Mouse (Mus musculus) liver, embryonic 13.5 days (tissue): ENCODE data around the gene Bsg. TPM values are rescaled to one million over a fixed set of nuclear protein-coding genes. Genes with fewer than 3 reads are reported as not detected.
A peak's percentile ranks its signal among the peaks of the same experiment; 100 is the strongest.

Source experiments
- ATAC-seq: fragments of 200-750 bp; cut with Nextera tagmentation; 2 replicates; pipeline ENCODE4 v1.8.0; 2017; ENCODE audit warnings: low read depth, mild to moderate bottlenecking, moderate number of reproducible peaks, moderate library complexity
- DNase-seq: peaks from one replicate; pipeline ENCODE4 v3.0.0; 2022
- H3K27ac ChIP-seq: fragments of 300-500 bp; sonication (generic); 2 replicates; pipeline ENCODE4 v1.5.1; 2015; ENCODE audit warnings: moderate library complexity, mild to moderate bottlenecking, inconsistent platforms
- H3K27me3 ChIP-seq: fragments of 300-500 bp; sonication (generic); 2 replicates; pipeline ENCODE4 v1.6.1; 2015; ENCODE audit warnings: mild to moderate bottlenecking, inconsistent platforms
- H3K36me3 ChIP-seq: fragments of 300-500 bp; sonication (generic); 2 replicates; pipeline ENCODE4 v1.6.1; 2015; ENCODE audit warnings: mild to moderate bottlenecking, inconsistent platforms
- H3K4me1 ChIP-seq: fragments of 300-500 bp; sonication (generic); replicated peaks from 2 replicates; pipeline ENCODE4 v1.6.1; 2015; ENCODE audit warnings: inconsistent platforms
- H3K4me2 ChIP-seq: fragments of 300-500 bp; sonication (generic); 2 replicates; pipeline ENCODE4 v1.6.1; 2015; ENCODE audit warnings: inconsistent platforms, mild to moderate bottlenecking, moderate library complexity
- H3K4me3 ChIP-seq: fragments of 300-500 bp; sonication (generic); replicated peaks from 2 replicates; pipeline ENCODE4 v1.5.1; 2015; ENCODE audit warnings: mild to moderate bottlenecking, inconsistent platforms
- H3K9ac ChIP-seq: fragments of 300-500 bp; sonication (generic); 2 replicates; pipeline ENCODE4 v1.6.1; 2015; ENCODE audit warnings: mild to moderate bottlenecking, inconsistent platforms
- H3K9me3 ChIP-seq: fragments of 300-500 bp; sonication (generic); replicated peaks from 2 replicates; pipeline ENCODE4 v1.6.1; 2016; ENCODE audit warnings: inconsistent platforms
- WGBS: fragments of 180-500 bp; shearing (Covaris S2); methylation state at CpG from one replicate; pipeline ENCODE4 v1.1.7; 2015; ENCODE audit not compliant: insufficient replicate concordance; 5-methylcytosine and 5-hydroxymethylcytosine counted together
- polyA plus RNA-seq: library from polyadenylated mRNA; unstranded; fragments of >200 nt; fragmentation: Nextera tagmentation; extraction: Ambion mirVana; gene quantifications from 2 replicates; pipeline ENCODE4 v1.2.1, GENCODE M21; 2015

The Bsg gene
- polyA plus RNA-seq, 1 experiment from 2014 or later: 903 TPM

DNA sequence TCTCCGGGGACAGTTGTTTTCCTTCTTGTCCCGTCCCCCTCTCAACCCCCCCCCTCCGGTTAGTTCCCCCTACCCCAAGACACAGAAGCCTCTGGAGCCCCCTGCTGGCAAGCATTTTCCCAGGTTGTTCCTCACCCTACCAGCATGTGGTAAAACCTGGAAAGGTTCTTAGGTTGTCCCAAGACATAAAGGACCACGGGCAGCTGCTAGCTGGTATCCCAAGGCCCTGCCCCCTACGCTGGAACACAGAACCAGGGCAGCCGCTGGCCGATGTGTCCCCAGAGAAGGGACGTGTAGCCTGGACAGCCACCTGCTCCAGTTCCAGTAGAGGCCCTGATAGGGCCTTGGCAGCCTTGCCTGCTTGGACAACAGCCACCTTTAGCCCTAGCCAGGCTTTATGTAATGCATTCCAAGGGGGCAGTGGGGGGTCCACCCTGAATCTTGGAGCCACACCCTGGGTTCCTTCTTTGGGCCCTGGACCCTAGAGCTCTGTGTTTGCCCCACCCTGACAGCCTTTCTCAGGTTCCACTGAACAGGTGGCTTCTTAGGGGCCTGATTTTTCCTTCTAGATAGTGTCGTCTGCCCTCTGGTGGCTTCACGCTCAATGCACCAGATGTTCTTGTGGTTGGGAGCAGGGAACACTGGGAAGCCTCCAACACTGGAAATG lies 21.2 kb upstream of the Bsg start:
- H3K4me2 ChIP-seq: peak overlapping the region; percentile 95
- peaks cover 42% of the 10 kb centered on the region for H3K4me1 ChIP-seq
- DNase-seq (peak; percentile 58), ATAC-seq (no peak)
- no peaks in the 10 kb centered on the region for H3K9me3 ChIP-seq
- peak overlapping the region; percentile 98 for H3K27ac ChIP-seq
- 2% methylated on average over 10 of the region's 10 CpGs for WGBS
- H3K9ac ChIP-seq: peak overlapping the region; percentile 91
- peaks cover 2% of the 10 kb centered on the region; the same call in 1 of the 2 replicates for H3K27me3 ChIP-seq
- H3K36me3 ChIP-seq: peaks cover 44% of the 10 kb centered on the region
- H3K4me3 ChIP-seq: peak overlapping the region; percentile 91

DNA sequence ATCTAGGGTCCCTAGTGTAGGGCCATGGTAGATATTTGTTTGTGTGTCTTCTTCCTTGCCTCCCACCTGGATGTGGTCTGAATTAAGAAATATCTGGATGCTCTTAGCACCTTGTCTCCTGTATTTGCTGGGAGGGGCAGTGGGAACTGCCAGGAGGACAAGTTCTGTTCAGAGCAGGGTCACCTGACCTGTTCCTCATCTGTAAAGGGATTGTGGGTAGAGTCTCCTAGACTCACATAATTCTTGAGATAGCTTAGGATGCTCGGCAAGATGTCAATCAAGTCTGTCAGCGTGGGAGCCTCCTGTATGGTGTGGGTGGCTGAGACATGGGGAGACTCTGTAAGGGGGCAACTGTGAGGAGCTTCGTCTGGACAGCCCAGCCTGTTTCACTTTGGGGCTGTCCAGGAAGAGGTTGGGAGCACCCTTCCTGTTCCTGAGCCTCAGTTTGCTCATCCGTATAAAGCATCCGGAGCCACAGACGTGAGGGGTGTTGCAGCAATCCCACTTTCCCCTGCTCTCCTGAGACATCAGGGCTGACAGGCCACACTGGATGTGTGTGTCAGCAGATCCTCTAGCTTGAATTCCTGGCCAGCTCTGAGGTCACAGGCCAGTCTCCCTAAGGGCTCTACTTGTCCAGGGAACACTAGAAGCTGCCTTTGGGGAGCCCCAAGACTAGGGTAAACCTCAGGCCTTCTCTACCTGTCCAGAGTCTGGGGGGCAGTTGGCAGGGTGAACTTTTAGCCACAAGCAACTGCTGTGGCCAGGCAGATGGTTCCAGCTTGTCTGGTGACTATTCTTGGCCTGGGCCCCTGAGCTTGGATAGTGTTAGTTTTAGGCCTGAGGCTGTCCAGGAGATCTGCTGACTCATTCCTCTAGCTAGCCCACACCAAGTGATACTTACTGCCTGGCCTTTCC lies 20.3 kb upstream of the Bsg start:
- Histone ChIP-seq H3K27me3 (peaks cover 2% of the 10 kb centered on the region; the same call in 1 of the 2 replicates), H3K4me3 (peak overlapping the region; percentile 91), H3K9ac (peak overlapping the region; percentile 91), H3K36me3 (peaks cover 53% of the 10 kb centered on the region), H3K4me1 (peaks cover 42% of the 10 kb centered on the region), H3K9me3 (no peaks in the 10 kb centered on the region), H3K4me2 (peak overlapping the region; percentile 95), H3K27ac (peak overlapping the region; percentile 98)
- ATAC-seq (no peak), DNase-seq (peak; percentile 37)
- WGBS: 69% methylated on average over 6 of the region's 6 CpGs

DNA sequence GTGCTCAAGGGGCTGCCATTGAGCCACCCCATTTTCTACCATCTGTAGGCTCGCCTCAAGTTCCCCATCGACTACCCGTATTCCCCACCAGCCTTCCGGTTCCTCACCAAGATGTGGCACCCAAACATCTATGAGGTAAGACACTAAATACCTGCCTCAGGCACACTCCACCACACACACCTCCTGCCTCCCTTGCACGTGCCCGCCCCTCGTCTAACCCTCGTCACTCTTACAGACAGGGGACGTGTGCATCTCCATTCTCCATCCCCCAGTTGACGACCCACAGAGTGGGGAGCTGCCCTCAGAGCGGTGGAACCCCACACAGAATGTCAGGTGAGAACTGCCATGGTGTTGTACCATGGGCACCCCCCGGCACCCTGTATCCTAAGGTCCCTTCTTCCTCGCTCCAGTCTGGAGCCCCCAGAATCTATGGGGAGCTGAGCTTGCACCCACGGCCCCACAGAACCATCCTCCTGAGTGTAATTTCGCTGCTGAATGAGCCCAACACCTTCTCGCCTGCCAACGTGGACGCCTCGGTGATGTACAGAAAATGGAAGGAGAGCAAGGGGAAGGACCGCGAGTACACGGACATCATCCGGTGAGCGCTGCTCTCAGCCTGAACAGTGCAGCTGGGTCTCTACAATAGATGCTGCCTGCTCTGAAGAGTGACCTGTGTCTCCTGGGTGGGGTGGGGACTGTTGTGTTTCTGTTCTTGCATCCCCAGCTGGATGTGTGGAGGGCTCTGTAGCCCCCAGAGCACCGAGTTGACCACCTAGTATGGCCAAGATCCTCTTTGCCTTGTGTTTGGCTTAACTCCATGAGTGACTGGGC lies 19.3 kb upstream of the Bsg start:
- Histone ChIP-seq H3K27me3 (no peaks in the 10 kb centered on the region), H3K27ac (peak overlapping the region; percentile 98; the same call in 1 of the 2 replicates), H3K4me3 (peak overlapping the region; percentile 91; the same call in 1 of the 2 replicates), H3K9me3 (no peaks in the 10 kb centered on the region), H3K36me3 (peaks cover 64% of the 10 kb centered on the region), H3K4me1 (peaks cover 42% of the 10 kb centered on the region), H3K9ac (peak overlapping the region; percentile 91), H3K4me2 (peak overlapping the region; percentile 95)
- DNase-seq (no peak), ATAC-seq (no peak)
- WGBS: 90% methylated on average over 25 of the region's 25 CpGs

DNA sequence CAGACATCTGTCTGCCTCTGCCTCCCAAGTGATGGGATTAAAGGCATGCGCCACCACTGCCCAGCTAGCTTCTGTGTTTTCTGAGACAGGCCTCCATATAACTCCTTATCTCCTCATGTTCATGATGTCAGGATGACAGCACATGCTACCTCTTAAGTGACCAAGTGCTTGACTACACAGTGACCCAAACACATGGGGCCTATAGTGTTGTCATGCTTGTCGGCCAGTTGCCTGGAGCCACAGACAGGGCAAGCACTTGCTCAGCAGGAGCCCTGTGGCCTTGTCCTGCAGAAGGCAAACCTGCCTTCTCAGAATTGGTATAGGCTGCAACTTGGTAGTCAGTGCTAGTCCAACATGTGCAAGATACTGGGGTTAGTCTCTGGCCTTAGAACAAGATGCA lies 18.1 kb upstream of the Bsg start:
- Histone ChIP-seq H3K36me3 (peaks cover 65% of the 10 kb centered on the region), H3K9me3 (no peaks in the 10 kb centered on the region), H3K4me2 (no peak overlapping the region), H3K4me1 (peaks cover 31% of the 10 kb centered on the region), H3K27me3 (no peaks in the 10 kb centered on the region), H3K27ac (no peak overlapping the region), H3K4me3 (no peak overlapping the region), H3K9ac (no peak overlapping the region)
- 84% methylated on average over 2 of the region's 2 CpGs for WGBS
- ATAC-seq (no peak), DNase-seq (no peak)

DNA sequence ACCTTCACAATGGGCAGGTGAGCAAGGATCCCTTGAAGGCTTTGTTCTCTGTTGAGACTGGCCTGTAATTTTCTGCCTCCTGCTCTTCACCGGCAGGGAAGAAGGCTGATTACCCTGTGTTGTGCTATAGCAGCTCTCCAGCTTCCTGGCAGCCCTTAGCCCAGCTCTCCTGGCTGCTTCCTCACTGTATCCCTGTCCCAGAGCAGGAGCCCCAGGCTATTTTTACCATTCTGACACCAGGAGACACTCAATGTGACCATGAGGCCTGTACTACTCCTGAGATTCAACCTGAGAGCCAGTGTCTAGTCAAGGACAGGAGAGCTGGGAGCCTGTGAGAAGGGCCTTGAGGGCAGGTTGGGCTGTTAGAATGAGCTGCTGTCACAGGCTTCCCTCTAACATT lies 17.6 kb upstream of the Bsg start:
- peaks cover 28% of the 10 kb centered on the region for H3K4me1 ChIP-seq
- 100% methylated on average over 1 of the region's 1 CpGs for WGBS
- H3K9ac ChIP-seq: no peak overlapping the region
- H3K9me3 ChIP-seq: no peaks in the 10 kb centered on the region
- ATAC-seq (no peak), DNase-seq (no peak)
- no peak overlapping the region for H3K4me2 ChIP-seq
- H3K27me3 ChIP-seq: no peaks in the 10 kb centered on the region
- H3K27ac ChIP-seq: no peak overlapping the region
- H3K36me3 ChIP-seq: peaks cover 65% of the 10 kb centered on the region
- no peak overlapping the region for H3K4me3 ChIP-seq

DNA sequence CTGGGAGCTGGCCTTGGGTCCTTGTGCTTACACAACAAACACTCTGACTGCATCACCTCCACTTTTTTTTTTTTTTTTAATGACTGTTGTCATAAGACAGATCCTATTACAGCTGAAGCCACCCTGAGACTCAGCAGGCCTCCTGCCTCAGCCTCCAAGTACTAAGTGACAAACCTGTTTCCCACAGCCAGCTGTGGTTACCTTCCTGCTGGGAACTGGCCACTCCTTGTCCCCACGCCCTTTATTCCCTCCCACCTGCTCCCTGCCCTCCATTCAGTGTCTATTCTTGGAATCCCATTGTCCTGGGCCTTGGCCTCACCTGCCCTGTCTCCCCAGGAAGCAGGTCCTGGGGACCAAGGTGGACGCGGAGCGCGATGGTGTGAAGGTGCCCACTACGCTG lies 16.8 kb upstream of the Bsg start:
- H3K27me3 ChIP-seq: no peaks in the 10 kb centered on the region
- H3K9me3 ChIP-seq: 0 out of 2 replicates have a peak, but pooled peaks cover 4% of the 10 kb centered on the region
- WGBS: 94% methylated on average over 6 of the region's 6 CpGs
- ATAC-seq: no peak
- H3K4me1 ChIP-seq: peaks cover 28% of the 10 kb centered on the region
- H3K4me3 ChIP-seq: no peak overlapping the region
- DNase-seq: no peak
- peaks cover 65% of the 10 kb centered on the region for H3K36me3 ChIP-seq
- H3K27ac ChIP-seq: no peak overlapping the region
- H3K9ac ChIP-seq: no peak overlapping the region
- no peak overlapping the region for H3K4me2 ChIP-seq

DNA sequence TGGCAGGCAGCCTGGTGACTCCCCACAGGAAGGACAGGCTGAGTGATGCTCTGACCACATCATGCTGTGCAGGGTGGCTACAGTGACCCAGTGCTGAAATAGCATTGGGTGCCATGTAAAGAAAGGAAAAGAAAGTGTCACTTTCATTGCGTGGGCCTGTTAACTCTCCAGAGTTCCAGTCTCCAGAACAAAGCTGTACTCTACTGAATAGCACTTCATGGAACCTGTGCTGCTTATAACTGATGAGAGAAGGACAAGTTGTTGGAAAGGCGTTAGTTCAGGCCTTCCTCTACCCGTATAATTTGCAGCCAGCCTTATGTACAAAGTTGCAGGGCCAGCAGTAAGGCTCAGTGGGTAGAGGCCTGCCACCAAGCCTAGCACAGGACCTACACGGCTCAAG lies 15.6 kb upstream of the Bsg start, which contains the start of gene Gzmm:
Gene Gzmm (plus strand): TSS at position 301 of the 400 bp plus-strand sequence.
- DNase-seq: no peak
- H3K4me1 ChIP-seq: peaks cover 16% of the 10 kb centered on the region
- H3K27ac ChIP-seq: no peak within 1 kb of the TSS
- ATAC-seq: no peak
- H3K27me3 ChIP-seq: no peaks in the 10 kb centered on the region
- H3K4me3 ChIP-seq: no peak within 1 kb of the TSS
- no peak within 1 kb of the TSS for H3K9ac ChIP-seq
- H3K9me3 ChIP-seq: 0 out of 2 replicates have a peak, but pooled peaks cover 4% of the 10 kb centered on the region
- H3K4me2 ChIP-seq: no peak within 1 kb of the TSS
- WGBS: 83% methylated on average over 4 of the region's 4 CpGs
- peaks cover 64% of the 10 kb centered on the region for H3K36me3 ChIP-seq

DNA sequence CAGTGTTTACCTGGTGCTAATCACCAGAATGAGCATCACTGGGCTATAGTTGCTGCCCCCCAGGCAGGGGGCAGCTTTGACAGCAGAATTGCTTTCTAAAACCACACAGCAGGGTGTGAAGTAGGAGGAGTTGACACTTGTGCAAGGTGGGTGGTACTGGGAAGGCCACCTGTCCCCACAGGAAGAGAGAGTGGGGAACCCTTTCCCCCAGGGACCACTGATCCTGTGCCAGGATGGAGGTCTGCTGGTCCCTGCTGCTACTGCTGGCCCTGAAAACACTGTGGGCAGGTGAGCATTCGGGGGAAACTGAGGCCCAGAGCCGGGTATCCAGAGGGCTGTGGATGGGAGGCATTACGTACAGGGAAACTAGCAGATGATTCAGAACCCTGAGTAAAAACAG lies 15.1 kb upstream of the Bsg start:
- ATAC-seq (no peak), DNase-seq (no peak)
- WGBS: 83% methylated on average over 3 of the region's 3 CpGs
- Histone ChIP-seq H3K27me3 (no peaks in the 10 kb centered on the region), H3K4me1 (peaks cover 12% of the 10 kb centered on the region), H3K4me3 (no peak overlapping the region), H3K4me2 (no peak overlapping the region), H3K36me3 (peaks cover 59% of the 10 kb centered on the region), H3K9ac (no peak overlapping the region), H3K27ac (no peak overlapping the region), H3K9me3 (0 out of 2 replicates have a peak, but pooled peaks cover 4% of the 10 kb centered on the region)

DNA sequence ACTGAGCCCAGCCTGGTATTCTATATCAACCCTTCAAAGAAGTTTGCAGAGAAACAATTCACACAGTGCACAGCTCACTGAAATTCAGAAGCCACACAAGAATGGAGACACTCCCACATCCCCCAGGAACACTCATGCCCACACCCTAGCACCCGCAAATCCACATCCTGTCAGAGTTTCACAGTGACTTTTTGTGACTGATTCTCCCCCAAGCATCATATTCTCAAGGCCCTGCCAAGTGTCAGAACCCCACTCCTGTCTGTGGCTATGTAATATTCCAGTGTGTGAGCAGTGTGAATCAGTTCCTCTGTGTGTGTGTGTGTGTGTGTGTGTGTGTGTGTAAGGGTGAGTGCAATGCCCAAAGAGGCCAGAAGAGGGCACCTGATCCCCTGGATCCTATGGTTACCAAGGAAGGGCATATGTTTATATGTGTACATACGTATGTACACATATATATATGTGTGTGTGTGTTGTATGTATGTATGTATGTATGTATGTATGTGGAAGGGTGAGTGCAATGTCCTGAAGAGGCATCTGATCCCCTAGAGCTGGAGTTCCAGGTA lies 12.2 kb upstream of the Bsg start:
- DNase-seq (no peak), ATAC-seq (no peak)
- Histone ChIP-seq H3K4me2 (no peak overlapping the region), H3K27ac (no peak overlapping the region), H3K4me1 (peaks cover 11% of the 10 kb centered on the region), H3K9ac (no peak overlapping the region), H3K9me3 (0 out of 2 replicates have a peak, but pooled peaks cover 4% of the 10 kb centered on the region), H3K27me3 (no peaks in the 10 kb centered on the region), H3K36me3 (peaks cover 30% of the 10 kb centered on the region), H3K4me3 (no peak overlapping the region)
- 90% methylated on average over 2 of the region's 2 CpGs for WGBS

DNA sequence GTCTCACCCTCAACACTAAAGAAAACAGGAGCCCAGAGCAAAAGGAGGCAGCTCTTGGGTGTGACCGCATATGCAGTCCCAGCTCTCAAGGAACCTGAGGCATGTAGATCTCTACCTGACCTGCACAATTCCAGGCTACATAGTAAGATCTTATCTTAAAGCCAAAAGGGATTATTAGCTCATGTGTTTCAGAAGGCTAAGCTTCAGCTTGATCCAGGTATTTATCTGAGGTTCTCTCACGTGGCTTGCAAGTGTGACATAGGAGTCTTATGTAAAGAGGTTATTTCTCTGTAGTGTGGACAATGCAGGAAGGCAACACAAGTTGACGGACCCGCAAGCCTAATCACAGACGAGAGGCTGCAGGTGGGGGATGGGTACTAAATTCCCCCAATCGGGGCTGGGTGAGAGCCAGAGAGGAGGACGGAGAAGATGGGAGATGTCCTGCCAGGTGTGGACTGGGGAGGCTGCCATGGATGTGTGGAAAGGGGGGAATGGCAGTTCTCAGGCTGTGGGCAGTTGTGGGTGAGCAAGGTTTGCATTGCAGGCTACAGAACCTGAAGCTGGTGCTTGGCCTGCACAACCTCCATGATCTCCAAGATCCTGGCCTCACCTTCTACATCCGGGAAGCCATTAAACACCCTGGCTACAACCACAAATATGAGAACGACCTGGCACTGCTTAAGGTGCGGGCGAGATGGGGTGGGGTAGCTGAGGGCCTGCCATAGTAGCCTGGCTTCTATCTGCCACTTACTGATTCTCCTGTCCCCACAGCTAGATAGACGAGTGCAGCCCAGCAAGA lies 10.5 kb upstream of the Bsg start:
- peaks cover 11% of the 10 kb centered on the region for H3K4me1 ChIP-seq
- H3K9ac ChIP-seq: no peak overlapping the region
- H3K36me3 ChIP-seq: peaks cover 13% of the 10 kb centered on the region
- no peak overlapping the region for H3K27ac ChIP-seq
- H3K4me3 ChIP-seq: no peak overlapping the region
- H3K9me3 ChIP-seq: 0 out of 2 replicates have a peak, but pooled peaks cover 4% of the 10 kb centered on the region
- DNase-seq (no peak), ATAC-seq (no peak)
- H3K4me2 ChIP-seq: no peak overlapping the region
- no peaks in the 10 kb centered on the region for H3K27me3 ChIP-seq
- WGBS: 71% methylated on average over 12 of the region's 12 CpGs
